Mouse (Mus musculus) ES-E14 (cell line): ENCODE measurements at regions not wholly inside any gene's neighbourhood (a gene's known extent, or its start where the extent isn't known, plus 50 kb on each side); places are given as distances from the start of the nearest gene placed in this dataset.

ENCODE experiments used
- DNase-seq: peaks from one replicate; pipeline ENCODE4 v3.0.0-alpha.2; 2013; ENCODE audit warnings: low read depth, low spot score
- H3K27ac ChIP-seq: 2 replicates; pipeline ENCODE4 v1.5.1; 2012; ENCODE audit warnings: low read depth, mild to moderate bottlenecking, low read length, moderate library complexity, mixed read lengths; ENCODE audit not compliant: poor library complexity, insufficient read depth, severe bottlenecking
- H3K36me3 ChIP-seq: 2 replicates; pipeline ENCODE4 v1.6.1; 2012; ENCODE audit warnings: mild to moderate bottlenecking, low read length, moderate library complexity, mixed read lengths; ENCODE audit not compliant: control insufficient read depth, poor library complexity, insufficient read depth, severe bottlenecking
- H3K4me1 ChIP-seq, 2 experiments: fragments of 150-350 bp in 1 of 2; sonication (generic) in 1 of 2; 2 replicates each; pipeline ENCODE4 v1.6.1; 2012; ENCODE audit warnings: low read length in 2 of 2, mild to moderate bottlenecking in 1 of 2, mixed read lengths in 1 of 2; ENCODE audit not compliant: control insufficient read depth in 2 of 2, insufficient read depth in 2 of 2, poor library complexity in 1 of 2
- H3K4me3 ChIP-seq, 2 experiments: fragments of 150-350 bp in 1 of 2; sonication (generic) in 1 of 2; 2 replicates each; pipeline ENCODE4 v1.5.1; 2012; ENCODE audit warnings: low read length in 2 of 2, low read depth in 1 of 2, mild to moderate bottlenecking in 1 of 2, mixed read lengths in 1 of 2; ENCODE audit not compliant: insufficient read depth in 1 of 2, poor library complexity in 1 of 2, severe bottlenecking in 1 of 2
- H3K9ac ChIP-seq: 2 replicates; pipeline ENCODE4 v1.6.1; 2012; ENCODE audit warnings: low read depth, mild to moderate bottlenecking, low read length, mixed read lengths; ENCODE audit not compliant: poor library complexity, insufficient read depth, severe bottlenecking
- H3K9me3 ChIP-seq: fragments of 150-350 bp; sonication (generic); 2 replicates; pipeline ENCODE4 v1.6.1; 2012; ENCODE audit warnings: low read depth, mild to moderate bottlenecking, low read length; ENCODE audit not compliant: control insufficient read depth, insufficient read depth
- CHD2 ChIP-seq: IDR thresholded peaks from 2 replicates; pipeline ENCODE4 v1.6.1; 2014; ENCODE audit warnings: mild to moderate bottlenecking, low read depth, low read length, inconsistent platforms
- HCFC1 ChIP-seq: IDR thresholded peaks from 2 replicates; pipeline ENCODE4 v1.6.1; 2012; ENCODE audit warnings: low read length, inconsistent platforms, borderline replicate concordance; ENCODE audit not compliant: insufficient read depth
- MAFK ChIP-seq: IDR thresholded peaks from 2 replicates; pipeline ENCODE4 v1.6.1; 2014; ENCODE audit warnings: mild to moderate bottlenecking, low read depth, low read length, inconsistent platforms; ENCODE audit not compliant: insufficient read depth
- ZC3H11A ChIP-seq: IDR thresholded peaks from 2 replicates; pipeline ENCODE4 v1.6.1; 2012; ENCODE audit warnings: low read depth, mild to moderate bottlenecking, inconsistent platforms, low read length, borderline replicate concordance
- ZNF384 ChIP-seq: IDR thresholded peaks from 2 replicates; pipeline ENCODE4 v1.6.1; 2012; ENCODE audit warnings: low read depth, low read length, inconsistent platforms
- in situ Hi-C, 2 experiments: fragments of 600-800 bp; cut with MboI; formaldehyde crosslinking; loops; one replicate each; pipeline ENCODE4 v1.15.1; 2025; ENCODE audit warnings: low sequenced_read_pairs in 2 of 2, inconsistent platforms in 1 of 2; ENCODE audit not compliant: unreplicated experiment in 2 of 2

DNA sequence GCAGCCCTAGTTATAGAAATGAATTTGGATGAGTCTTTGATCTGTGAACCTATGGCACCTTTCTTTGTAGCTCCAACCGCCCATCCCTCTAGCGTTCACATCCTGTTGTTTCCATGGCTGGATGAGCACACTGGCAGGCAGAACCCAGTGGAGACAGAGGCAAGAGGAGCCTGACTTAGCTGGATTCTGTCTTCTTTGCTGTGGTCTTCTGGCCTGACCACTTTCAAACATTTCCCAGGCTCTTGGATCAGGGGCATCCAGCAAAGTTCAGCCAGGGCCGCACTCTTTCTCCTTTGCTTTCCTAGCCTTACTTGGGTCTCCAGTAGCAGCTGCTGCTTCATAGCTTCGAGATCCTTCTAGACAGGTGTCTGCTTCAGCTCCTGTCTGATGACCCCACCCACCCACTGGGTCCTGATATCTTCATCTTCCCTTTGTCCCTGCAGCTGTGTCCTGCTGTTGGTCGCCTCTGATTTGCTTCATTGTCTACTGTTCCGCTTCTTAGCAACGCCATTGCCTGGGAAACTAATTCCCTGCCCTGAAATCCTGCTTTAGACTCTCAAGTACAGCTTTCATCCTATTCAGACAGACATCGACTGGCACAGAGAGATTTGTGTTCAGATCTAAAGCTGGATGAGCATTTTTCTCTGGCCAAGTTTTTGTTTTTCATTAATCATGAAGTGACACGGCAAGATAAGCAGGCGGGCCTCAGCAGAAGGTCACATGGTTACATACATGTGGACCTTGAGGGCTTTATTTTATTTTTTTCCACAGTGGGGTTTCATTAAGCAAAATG is 153.6 kb upstream of the Tnp1 start:
- no peak for DNase-seq
- no peak for TF ChIP-seq HCFC1
- TF ChIP-seq CHD2 = no peak
- TF ChIP-seq ZNF384 = no peak
- no peak for TF ChIP-seq ZC3H11A
- TF ChIP-seq MAFK = no peak
- Histone ChIP-seq H3K9me3 (no peaks in the 10 kb centered on the region), H3K36me3 (no peaks in the 10 kb centered on the region), H3K27ac (no peak overlapping the region), H3K4me1 (no peaks in the 10 kb centered on the region), H3K4me3 (no peak overlapping the region), H3K9ac (no peak overlapping the region)
- in situ Hi-C loops = no loop called here

- Histone ChIP-seq H3K9me3 (no peaks in the 10 kb centered on the region), H3K27ac (no peak overlapping the region), H3K9ac (no peak overlapping the region), H3K4me1 (no peaks in the 10 kb centered on the region), H3K36me3 (no peaks in the 10 kb centered on the region), H3K4me3 (no peak overlapping the region)
- no peak for DNase-seq
- in situ Hi-C loops = no loop called here
- TF ChIP-seq HCFC1 (no peak), ZC3H11A (no peak), MAFK (no peak), CHD2 (no peak), ZNF384 (no peak)
Observed at GRCm38 (mm10) chr1:73160199-73160598, 144.5 kb upstream of the Tnp1 start.

DNA sequence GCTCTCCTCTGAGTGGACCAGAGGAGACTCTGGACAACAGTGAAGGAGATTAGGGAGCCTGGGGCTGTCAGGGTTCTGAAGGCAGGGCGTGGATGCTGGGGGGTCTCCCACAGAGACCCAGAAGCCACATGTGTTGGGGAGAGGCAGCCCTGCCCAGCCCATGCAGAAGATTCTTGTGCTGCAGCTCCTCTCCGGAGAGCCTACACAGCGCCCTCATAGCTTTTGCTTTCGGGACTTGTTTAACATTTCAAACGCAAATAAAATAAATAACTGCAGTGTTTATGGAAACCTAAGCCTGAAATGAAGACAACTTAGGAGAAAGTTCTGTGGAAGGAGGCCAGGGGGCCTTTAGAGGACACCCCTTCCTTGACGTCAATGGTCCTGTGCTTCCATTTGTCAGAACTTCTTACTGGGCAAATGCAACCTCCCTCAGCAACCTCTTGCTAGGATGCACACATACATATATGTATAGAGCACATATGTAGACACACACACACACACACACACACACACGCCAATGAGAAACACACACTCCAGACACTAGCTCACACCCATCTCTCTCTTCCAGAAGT is 143.8 kb upstream of the Tnp1 start:
- in situ Hi-C loops = no loop called here
- Histone ChIP-seq H3K9me3 (no peaks in the 10 kb centered on the region), H3K27ac (no peak overlapping the region), H3K36me3 (no peaks in the 10 kb centered on the region), H3K4me1 (no peaks in the 10 kb centered on the region), H3K4me3 (no peak overlapping the region), H3K9ac (no peak overlapping the region)
- DNase-seq = no peak
- TF ChIP-seq CHD2 = no peak
- TF ChIP-seq ZNF384 = no peak
- TF ChIP-seq ZC3H11A = no peak
- TF ChIP-seq HCFC1 = no peak
- TF ChIP-seq MAFK = no peak

- H3K9ac ChIP-seq = no peak overlapping the region
- no peak for TF ChIP-seq HCFC1
- no peak for TF ChIP-seq CHD2
- no peak for TF ChIP-seq MAFK
- no peak for TF ChIP-seq ZNF384
- in situ Hi-C loops = no loop called here
- H3K9me3 ChIP-seq = no peaks in the 10 kb centered on the region
- DNase-seq = no peak
- no peaks in the 10 kb centered on the region for H3K36me3 ChIP-seq
- no peaks in the 10 kb centered on the region for H3K4me1 ChIP-seq
- H3K27ac ChIP-seq = no peak overlapping the region
- H3K4me3 ChIP-seq = no peak overlapping the region
Observed at GRCm38 (mm10) chr1:73153438-73154097, 137.9 kb upstream of the Tnp1 start.
